Mouse (Mus musculus): ENCODE measurements at regions not wholly inside any gene's neighbourhood (a gene's known extent, or its start where the extent isn't known, plus 50 kb on each side); places are given as distances from the start of the nearest gene placed in this dataset.

DNA sequence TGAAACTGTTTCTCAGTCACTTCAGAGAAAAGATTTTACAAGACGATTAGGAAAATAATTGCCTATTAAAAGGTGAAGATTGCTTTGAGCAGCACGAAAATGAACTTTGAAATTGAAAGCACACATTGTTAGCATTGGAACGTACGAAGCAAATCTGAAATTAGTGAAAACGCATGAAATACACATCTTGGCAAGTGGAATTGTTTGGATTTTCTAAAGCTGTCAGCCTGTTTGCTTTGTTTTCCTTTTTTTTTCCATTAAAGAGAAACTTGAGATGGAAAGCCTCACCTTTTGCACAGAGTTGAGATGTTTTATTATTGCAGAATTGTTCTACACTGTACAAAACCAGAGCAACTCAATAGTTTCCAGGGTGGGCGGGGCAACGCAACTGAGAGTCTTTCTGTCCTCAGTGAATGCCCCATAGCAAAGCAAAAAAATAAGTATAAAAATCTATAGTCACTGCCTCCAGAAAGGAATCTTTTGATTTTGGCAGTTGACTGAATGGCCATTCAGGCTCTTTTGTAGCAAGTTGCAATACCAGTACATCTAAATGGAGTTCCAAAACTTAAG lies 199.1 kb downstream of the Gm11146 start:
- intact Hi-C loops (cut with DNase I) = no loop called here
- DNase-seq = no peak

DNA sequence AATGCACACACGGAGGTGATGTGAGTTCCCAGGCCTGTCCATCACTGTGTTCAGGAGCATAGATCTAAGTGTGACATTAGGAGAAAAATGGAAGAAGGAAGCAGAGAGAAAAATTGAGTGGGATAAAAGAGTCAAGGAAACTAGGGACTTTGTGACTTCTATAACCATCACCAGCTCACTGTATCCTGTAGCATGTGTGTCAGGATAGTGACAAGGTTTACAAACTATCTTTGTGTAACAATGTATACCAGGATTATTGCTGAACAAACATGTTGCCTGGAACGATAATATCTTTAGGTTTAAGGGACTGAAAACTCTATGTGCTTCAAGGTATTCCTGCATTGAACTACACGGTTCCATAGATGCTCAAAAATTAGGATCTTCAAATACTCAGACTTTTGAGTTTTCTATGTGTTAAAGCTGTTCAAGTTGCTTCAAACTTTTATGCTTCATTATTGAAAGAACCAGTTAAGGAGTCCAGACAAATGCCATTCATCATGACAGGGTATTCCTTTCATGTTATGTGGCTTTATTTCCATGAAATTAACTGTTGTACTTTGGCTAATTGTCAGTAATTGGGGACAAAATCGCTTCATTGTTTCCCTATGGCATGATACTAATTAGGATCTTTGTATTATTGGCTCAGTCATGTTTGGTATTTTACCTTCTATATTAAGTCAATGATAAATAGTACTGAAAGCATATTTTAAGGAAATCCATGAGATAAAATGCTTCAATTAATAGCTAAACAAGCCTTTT lies 200.5 kb downstream of the Gm11146 start:
- intact Hi-C loops (cut with DNase I) = no loop called here
- DNase-seq = no peak

DNA sequence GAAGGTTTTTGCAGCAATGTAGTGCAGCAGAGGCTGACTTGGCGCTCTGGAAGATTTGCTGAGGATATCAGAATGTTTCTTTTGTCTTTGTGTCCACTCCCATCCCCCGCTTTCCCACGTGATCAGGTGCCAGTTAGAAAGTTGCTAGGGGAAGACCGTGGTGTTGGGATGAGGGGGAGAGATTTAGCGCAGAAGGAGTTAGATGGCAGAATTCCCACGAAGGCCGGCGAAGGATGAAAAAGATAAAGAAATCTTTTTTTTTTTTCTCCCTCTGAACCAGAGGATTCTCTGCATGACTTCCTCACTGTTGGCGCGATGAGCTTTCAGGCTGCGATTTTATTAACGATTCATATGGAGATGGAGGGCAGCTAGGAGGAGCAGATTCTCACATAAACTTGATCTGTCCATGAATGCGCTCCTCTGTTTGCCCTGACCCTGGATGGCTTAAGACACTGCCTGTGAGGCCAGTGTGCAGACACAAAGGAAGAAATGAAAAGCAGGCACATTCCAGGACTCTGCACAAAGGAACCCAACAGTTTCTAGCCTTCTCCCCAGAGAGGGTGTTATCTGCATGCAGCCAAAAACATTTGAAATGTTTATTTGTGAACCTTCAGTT lies 201.5 kb downstream of the Gm11146 start:
- intact Hi-C loops (cut with DNase I) = no loop called here
- DNase-seq = peak; percentile 39 to 66

DNA sequence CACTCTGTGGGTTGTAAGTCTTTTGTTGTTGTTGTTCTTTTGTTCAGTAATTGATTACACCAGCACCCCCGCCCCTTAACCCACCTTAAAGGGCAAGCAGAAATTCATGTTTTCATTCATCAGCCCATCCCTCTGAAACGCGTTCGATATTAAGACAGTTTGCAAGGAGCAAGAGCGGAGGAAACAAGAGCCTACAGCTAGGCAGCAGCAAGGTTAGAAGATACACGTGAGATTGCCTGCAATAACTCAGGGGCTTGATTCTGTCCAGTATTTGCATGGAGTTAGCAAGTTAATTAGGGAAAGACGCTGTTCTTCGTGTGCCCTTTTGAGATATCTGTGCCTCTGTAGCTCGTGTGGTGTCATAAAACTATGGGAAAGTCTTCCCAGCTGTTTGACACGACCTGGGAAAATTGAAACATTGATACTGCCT lies 202.0 kb downstream of the Gm11146 start:
- intact Hi-C loops (cut with DNase I) = no loop called here

DNA sequence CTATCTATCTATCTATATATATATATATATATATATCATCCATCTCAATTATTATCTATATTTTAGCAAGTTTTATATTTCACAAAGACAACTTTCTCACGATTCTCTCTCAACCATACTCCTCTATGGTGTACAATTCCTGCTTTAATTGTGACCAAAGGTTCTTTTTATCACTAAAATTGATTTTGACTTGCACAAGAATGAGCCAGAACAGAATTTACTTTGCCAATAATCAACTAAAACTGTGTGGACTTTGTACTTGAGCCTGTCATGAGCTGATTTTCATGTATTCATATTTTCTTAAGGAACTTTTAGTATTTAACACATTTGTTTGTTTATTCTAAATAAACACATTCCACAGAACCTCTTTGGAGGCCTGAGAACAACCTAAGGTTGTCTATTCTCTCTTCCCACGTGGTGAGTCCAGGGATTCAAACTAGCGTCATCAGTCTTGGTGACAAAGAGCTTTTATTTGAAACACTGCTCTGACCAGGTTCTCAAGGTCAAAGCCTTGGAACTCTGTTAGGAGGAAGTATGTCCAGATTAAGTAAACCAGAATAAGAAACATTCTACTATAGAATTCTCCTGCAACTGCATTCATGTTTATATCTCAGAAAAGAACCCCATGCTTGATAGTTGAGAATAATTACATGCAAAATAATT lies 207.7 kb downstream of the Gm11146 start:
- intact Hi-C loops (cut with DNase I) = no loop called here
- no peak for DNase-seq

More for the DNA sequence above, 202.0 kb downstream of the Gm11146 start:
- DNase-seq = no peak

DNA sequence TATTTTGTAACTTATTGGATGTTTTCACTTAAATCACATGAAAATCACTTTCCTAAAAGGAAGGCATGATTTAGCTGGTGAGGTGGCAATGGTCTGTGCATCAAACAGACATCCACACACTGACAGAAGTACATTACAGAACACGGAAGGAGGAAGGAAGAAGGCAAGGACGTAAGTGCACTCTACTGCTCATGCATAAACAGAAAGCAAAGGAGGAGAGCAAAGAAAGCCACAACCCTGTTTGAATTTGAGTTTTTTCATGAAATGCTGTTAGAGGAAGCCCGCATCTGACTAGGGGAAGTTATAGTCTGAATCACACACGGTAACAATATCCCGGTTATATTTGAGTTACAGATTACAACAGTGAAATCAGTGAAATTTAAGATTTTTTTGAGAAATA lies 208.4 kb downstream of the Gm11146 start:
- intact Hi-C loops (cut with DNase I) = no loop called here
- no peak for DNase-seq

DNA sequence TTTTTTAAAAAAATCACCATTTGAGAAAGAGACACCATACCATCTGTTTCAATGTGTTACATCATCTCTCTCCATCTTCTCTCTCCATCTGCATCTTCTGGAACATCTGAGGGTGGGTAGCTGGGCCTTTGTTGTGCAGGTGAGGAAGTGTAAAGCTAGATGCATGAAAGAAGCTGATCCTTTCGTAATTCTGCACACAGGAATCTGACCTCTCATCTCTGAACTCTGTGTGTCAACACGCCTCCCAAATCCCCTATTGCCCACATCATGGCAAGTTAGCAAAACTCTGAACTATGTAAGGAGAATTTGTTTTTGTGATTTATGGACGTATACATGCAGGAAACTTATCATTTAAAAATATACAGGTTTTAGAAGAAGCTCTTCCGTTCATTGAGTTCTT lies 209.7 kb downstream of the Gm11146 start:
- no peak for DNase-seq
- intact Hi-C loops (cut with DNase I) = no loop called here

DNA sequence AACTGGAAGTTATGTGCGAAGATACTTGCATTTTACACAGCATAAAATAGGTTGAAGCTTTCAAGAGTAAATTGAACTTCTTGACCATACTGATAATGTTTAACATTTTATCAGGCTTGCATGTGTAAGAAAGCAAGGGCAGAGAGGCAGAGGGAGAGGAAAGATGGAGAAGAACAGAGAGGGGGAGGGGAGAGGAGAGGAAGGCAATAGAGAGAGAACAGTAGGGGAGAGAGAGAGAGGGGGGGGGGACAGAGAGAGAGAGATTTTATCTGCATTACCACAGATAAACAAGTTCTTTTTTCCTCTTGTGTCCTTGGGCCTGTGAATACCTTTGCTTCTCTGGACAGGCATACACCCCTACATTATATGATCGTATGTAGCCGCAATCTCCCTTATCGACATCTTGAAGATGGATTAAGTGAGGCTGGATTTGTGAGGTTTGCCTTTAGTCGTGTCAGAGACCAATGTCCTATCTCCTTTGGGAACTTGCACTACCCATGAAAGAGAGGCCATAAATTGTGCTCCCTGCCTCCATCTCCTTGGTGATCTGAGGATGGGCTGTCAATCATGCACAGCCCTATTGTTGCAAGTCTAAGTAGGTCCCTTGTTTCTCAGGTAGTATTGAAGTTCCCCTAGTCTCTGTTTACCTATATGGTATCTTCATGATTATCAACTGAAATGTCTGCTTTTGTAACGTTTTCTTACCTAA lies 217.7 kb downstream of the Gm11146 start:
- no peak for DNase-seq
- intact Hi-C loops (cut with DNase I) = no loop called here

DNA sequence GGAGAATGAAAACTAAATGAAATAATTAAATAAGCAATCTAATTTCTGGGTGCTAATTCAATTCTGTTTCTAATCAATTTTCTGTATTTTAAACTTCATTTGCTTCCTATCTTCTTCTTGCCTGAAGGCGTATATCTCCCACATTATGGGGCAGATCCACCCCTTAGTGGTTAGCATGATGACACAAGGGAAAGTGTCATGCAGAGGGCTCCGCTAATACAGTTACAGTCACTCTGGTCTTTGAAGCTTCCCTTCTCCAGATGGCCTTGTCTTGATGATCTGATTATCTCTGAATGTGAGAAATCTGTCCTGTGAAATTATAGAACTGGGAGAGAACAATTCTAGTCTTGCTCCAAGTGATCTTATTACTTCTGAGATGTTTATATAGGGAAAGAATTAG lies 219.1 kb downstream of the Gm11146 start:
- intact Hi-C loops (cut with DNase I) = no loop called here
- DNase-seq = no peak

DNA sequence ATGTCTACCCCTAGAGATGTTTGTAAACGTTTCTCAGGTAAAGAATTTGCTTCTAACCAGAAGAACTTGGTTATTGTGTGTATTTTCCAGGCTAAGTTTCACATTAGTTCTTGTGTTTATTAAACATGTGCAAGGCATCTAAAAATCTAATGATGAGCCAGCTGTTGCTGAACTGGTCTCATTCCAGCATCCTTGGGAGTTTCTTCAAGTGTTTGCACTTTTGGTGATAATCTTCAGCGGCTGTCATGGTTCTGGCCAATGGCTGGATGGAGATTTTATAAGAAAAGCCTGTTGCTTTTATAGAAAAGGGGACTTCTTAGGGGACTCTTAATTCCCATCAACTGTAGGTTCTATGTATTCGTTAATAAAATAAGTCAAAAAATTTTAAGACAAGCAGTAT lies 229.1 kb downstream of the Gm11146 start:
- peak; percentile 3 to 48 for DNase-seq
- intact Hi-C loops (cut with DNase I) = no loop called here

DNA sequence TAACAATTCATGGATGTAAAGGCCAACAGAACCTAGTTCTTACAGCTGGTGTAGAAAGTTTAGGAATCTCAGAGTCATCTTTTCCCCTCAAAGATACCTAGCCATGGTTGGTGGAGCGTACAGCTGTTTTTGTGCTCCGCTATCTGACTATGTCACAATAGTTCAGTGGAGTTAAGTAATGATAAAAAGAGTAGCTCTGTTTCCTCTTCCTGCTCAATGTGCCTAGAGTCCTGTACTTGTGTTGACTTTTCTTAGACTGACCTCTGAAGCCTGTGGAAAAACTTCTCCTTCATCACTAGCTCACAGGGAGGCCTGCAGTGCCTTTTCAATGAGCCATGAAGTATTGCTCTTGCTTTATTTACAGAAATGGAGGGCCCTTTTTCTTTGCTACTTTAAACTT lies 232.1 kb downstream of the Gm11146 start:
- no peak for DNase-seq
- intact Hi-C loops (cut with DNase I) = no loop called here

DNA sequence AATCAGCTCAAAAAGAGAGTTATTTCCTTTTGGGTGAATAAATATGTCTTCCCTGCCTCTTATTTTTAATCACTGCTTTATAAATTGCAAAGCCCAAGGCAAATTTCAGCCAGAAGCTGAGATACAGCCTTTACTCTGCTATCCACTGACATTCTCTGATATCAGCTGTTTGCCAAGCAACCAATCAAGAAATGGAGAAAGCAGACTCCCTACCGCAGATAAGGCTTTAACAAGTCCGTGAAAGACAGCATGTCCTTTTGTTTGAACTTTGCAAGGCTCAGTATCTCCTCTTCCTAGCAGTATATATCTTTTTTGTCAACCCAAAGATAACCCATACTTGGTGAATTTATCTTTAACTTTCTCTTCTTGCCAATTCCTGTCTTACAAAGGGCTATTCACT lies 236.6 kb downstream of the Gm11146 start:
- intact Hi-C loops (cut with DNase I) = no loop called here
- DNase-seq = no peak

DNA sequence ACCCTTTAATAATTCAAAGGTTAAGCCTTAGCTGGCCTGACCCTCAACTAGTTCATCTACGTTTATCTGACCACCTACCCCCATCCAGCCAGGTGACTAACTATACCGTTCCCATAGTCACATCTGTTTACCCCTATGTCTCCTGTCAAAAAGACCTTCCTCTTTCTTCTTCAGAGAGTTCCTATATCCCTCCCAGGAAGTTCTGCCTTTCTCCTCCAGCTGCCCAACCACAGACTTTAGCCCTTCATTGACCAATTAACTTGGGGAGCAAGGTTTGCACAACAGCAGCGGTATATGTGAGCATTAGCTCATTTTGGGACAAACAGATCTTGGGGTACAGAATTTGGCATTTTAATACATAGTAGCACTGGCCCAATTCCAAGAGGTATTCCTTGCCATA lies 237.5 kb downstream of the Gm11146 start:
- intact Hi-C loops (cut with DNase I) = no loop called here

DNA sequence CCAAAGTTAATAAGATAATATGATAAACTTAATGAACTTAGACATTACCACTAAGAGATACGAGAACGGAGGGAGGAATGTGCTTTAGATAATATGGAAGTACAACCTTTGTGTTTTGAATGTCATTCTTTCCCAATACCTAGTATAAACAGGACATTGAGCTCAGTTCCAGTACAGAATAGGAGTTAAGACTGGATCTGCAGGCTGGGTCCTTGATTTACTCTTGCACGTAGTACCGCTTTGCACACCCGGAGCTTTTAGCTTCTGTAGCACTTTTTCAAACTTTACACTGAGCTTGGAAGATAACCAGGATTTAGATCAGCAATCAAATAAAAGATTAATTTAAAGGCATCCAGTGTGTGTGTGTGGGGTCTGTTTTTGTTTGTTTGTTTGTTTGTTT lies 242.7 kb downstream of the Gm11146 start:
- DNase-seq = no peak
- intact Hi-C loops (cut with DNase I) = no loop called here

More for the DNA sequence above, 237.5 kb downstream of the Gm11146 start:
- no peak for DNase-seq

DNA sequence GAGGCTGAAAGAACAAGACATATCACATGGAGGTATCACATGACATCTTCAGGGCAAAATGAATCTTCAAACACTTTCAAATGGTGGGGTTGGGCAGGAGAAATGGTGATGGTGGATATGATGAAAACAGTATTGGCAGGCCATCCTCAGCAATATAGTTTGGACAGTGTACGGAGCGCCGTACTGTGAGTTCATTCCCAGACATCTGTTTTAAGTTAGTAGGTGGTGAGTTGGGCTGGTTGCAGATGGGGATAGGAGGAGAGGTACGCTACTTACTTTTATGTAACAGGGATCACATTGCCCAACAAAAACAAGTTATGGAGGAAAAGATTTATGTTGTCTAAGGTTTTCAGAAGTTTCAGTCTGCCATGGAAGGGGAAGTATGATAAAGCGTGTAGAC lies 246.6 kb downstream of the Gm11146 start:
- DNase-seq = no peak
- intact Hi-C loops (cut with DNase I) = no loop called here

DNA sequence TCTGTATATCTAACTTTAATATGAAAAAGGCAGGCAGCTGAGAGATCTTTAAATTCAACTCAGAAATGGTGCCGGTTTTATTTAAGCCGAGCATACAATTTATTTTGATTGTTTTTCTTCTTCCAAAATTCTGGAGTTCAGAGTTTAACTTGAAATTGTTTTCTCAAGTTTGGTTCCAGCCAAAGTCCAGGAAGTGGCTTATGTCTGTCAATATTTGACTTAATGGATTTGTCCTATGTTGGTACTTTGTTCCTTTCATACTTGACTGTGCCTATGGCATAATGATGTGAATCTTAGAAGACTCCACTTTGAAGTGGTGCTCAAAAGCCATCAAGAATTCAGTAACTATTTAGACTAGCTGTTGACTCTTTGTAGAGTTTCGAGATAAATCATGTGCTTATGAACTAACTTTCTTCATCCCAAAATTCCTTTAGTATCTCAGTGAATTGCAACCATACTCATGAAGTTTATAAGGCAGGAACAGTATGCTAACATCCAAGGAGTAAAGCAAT lies 247.6 kb downstream of the Gm11146 start:
- intact Hi-C loops (cut with DNase I) = no loop called here
- DNase-seq = no peak

DNA sequence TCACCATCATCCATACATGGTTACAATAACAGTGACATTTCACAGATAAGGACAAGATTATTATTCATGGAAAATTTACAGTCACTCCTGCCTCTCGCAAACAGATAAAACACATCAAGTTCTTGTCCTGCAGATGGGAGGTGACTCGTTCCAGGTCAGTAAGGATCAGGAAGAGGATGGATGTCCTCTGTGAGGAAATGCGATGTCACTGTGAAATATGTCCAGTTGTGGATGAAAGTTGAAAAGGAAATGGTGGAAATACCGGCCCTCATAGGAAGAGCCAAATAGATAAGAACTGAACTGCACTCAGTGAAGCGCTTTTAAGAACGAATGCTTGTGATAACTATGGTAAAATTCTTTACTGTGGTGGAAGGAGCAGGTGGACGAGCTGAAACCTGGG lies 255.8 kb downstream of the Gm11146 start:
- intact Hi-C loops (cut with DNase I) = no loop called here
- DNase-seq = no peak

DNA sequence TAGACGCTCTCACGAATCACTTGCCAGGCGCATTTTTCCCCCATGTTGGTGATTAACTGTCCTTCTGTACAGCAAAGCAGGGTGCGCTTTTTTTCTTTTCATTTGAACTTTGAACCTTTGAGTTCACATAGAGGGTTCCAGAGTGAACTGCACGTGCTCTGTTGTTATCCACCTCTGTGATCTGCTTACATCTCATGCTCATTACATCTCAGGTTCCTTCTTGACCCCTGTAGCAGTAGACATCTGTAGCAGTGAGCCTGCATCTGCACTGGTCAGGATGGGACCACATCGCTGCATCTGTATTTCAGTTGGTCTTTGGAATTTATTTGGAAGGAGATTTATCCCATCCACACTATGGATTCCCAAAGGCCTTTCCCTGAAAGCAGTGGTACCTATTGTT lies 269.6 kb downstream of the Gm11146 start:
- DNase-seq = no peak
- intact Hi-C loops (cut with DNase I) = loop anchor here (5.0 kb wide), 1 partner anchor 90 kb away; no protein-coding TSS in a partner anchor

DNA sequence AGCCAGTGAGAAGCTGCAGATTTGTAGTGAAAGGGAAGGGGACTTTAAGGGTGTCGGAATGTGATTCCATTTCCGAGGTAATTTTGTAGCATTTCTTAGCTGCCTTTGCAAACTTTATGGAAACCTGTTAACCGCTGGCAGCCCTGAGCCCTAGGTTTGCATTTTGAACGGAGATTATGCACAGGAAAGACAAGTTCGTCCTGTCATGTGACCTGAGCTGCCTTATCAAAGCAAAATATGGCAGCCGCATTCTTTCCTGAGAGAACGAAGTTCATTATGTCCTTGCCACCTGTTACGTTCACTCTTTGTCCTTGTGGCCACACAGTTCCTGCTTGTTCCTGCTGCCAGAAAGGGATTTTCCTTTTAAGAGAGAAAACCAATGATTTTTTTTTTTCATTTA lies 270.9 kb downstream of the Gm11146 start:
- DNase-seq = peak; percentile 29 to 60
- intact Hi-C loops (cut with DNase I) = loop anchor here (5.0 kb wide), 1 partner anchor 91 kb away; no protein-coding TSS in a partner anchor

DNA sequence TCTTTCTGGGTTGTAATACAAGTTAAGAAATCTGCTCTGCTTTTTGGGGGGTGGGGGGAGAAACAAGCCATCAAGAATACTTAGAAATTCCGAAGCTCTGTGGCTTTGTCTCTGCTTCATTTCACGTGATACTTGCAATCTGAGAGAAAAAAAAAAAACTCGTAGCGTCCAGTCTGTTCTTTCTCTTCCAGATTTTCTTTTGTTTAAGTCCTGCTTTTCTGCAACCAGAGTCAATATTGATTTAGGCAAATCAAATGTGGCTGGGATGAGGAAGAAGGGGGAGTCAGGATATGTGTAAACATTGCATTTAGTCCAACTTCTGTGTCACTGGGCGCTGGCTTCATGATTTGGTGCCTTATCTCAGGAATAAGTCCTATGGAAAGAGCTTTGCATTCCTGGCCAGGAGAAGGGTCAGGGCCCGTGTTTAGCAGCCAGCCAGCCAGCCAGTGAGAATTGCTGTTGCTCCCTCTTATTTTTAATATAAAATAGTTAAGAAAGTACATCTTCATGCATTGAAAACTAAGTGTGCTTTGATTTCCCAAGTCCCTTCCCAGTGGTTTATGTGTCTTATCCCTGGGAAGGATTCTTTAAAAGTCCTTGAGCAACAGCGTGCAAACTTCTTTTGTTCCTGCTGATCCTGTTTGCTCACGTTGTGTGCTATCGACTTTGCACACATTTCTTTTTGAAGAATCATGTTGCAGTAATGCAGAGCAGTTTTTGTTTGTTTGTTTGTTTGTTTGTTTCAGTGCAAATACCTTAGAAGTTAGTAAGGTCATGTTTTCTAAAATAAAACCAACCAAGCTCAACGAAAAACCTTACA lies 272.0 kb downstream of the Gm11146 start:
- peak; percentile 39 to 54 for DNase-seq
- intact Hi-C loops (cut with DNase I) = loop anchor here (2.0 to 5.0 kb wide), 4 partner anchors 78 to 171 kb away; no protein-coding TSS in a partner anchor
